Mouse (Mus musculus) limb, embryonic 10.5 days (tissue): ENCODE data around the gene Swap70. TPM values are rescaled to one million over a fixed set of nuclear protein-coding genes. Genes with fewer than 3 reads are reported as not detected.

Experiments
- polyA plus RNA-seq: library from polyadenylated mRNA; unstranded; fragments of >200 nt; fragmentation: Nextera tagmentation; extraction: Ambion mirVana; gene quantifications from 2 replicates; pipeline ENCODE4 v1.2.1, GENCODE M21; 2016

The Swap70 gene
- polyA plus RNA-seq, 1 experiment from 2014 or later = 32.8 TPM

Other genes with a start within 250 kb of the Swap70 start
- 68.4 and 73.9 TPM in 2 replicates for gene Tmem41b, start 234.8 kb upstream of the Swap70 start, polyA plus RNA-seq
- 49.2 and 51.6 TPM in 2 replicates for gene Ipo7, start 203.4 kb upstream of the Swap70 start, polyA plus RNA-seq
- gene Zfp143, start 160.5 kb upstream of the Swap70 start, polyA plus RNA-seq = 23.8 and 27.5 TPM in 2 replicates
- gene Wee1, start 99.7 kb upstream of the Swap70 start, polyA plus RNA-seq = 33.0 and 34.8 TPM in 2 replicates